Mouse (Mus musculus) forebrain, embryonic 15.5 days (tissue): ENCODE measurements around the gene Lsm10. TPM values are rescaled to one million over a fixed set of nuclear protein-coding genes. Genes with fewer than 3 reads are reported as not detected.

Experiments
- ATAC-seq: fragments of 200-750 bp; cut with Nextera tagmentation; replicated peaks from 2 replicates; pipeline ENCODE4 v1.8.0; 2017; ENCODE audit warnings: mild to moderate bottlenecking, moderate TSS enrichment, moderate library complexity
- H3K27ac ChIP-seq: fragments of 300-500 bp; sonication (generic); replicated peaks from 2 replicates; pipeline ENCODE4 v1.5.1; 2015; ENCODE audit warnings: mild to moderate bottlenecking, inconsistent platforms
- H3K27me3 ChIP-seq: fragments of 300-500 bp; sonication (generic); 2 replicates; pipeline ENCODE4 v1.6.1; 2015; ENCODE audit warnings: inconsistent platforms
- H3K36me3 ChIP-seq: fragments of 300-500 bp; sonication (generic); 2 replicates; pipeline ENCODE4 v1.6.1; 2015; ENCODE audit warnings: mild to moderate bottlenecking, inconsistent platforms
- H3K4me1 ChIP-seq: fragments of 300-500 bp; sonication (generic); 2 replicates; pipeline ENCODE4 v1.6.1; 2015; ENCODE audit warnings: inconsistent platforms
- H3K4me2 ChIP-seq: fragments of 300-500 bp; sonication (generic); replicated peaks from 2 replicates; pipeline ENCODE4 v1.6.1; 2015; ENCODE audit warnings: mild to moderate bottlenecking, inconsistent platforms
- H3K4me3 ChIP-seq: fragments of 300-500 bp; sonication (generic); 2 replicates; pipeline ENCODE4 v1.5.1; 2015; ENCODE audit warnings: mild to moderate bottlenecking, inconsistent platforms
- H3K9ac ChIP-seq: fragments of 300-500 bp; sonication (generic); replicated peaks from 2 replicates; pipeline ENCODE4 v1.6.1; 2015; ENCODE audit warnings: mild to moderate bottlenecking, inconsistent platforms
- H3K9me3 ChIP-seq: fragments of 300-500 bp; sonication (generic); 2 replicates; pipeline ENCODE4 v1.6.1; 2016; ENCODE audit warnings: inconsistent platforms
- WGBS: fragments of 180-500 bp; shearing (Covaris S2); methylation state at CpG from one replicate; pipeline ENCODE4 v1.1.7; 2015; ENCODE audit warnings: mixed read lengths; 5-methylcytosine and 5-hydroxymethylcytosine counted together
- polyA plus RNA-seq: library from polyadenylated mRNA; unstranded; fragments of >200 nt; fragmentation: Nextera tagmentation; extraction: Ambion mirVana; gene quantifications from 2 replicates; pipeline ENCODE4 v1.2.1, GENCODE M21; 2015

Gene Lsm10
- polyA plus RNA-seq, 1 experiment from 2014 or later = 58.9 TPM

DNA sequence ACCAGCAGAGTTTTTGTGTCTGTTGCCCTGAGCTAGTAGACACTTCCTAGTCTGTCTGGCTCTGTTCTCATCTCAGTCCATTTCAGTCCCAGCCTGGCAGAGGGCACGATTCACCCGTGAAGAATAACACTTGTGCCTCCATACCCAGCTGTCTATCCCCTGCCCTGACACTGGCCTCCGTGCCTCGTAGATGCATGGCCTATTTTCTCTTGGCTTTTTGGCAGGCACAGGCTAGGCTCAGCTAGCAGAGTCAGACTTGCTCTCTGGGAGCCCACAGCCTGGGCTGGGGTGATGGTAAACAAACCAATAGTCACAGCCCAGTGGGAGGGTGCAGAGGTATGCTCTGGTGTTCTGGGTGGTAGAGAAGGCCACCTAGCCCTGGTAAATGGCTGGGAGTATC, 16.8 kb downstream of the Lsm10 start:
- Histone ChIP-seq H3K27me3 (no peaks in the 10 kb centered on the region), H3K9ac (no peak overlapping the region), H3K36me3 (0 out of 2 replicates have a peak, but pooled peaks cover 2% of the 10 kb centered on the region), H3K4me1 (peaks cover 35% of the 10 kb centered on the region), H3K4me3 (no peak overlapping the region), H3K9me3 (no peaks in the 10 kb centered on the region), H3K4me2 (no peak overlapping the region), H3K27ac (no peak overlapping the region)
- 62% methylated on average over 4 of the region's 4 CpGs for WGBS
- no peak for ATAC-seq

DNA sequence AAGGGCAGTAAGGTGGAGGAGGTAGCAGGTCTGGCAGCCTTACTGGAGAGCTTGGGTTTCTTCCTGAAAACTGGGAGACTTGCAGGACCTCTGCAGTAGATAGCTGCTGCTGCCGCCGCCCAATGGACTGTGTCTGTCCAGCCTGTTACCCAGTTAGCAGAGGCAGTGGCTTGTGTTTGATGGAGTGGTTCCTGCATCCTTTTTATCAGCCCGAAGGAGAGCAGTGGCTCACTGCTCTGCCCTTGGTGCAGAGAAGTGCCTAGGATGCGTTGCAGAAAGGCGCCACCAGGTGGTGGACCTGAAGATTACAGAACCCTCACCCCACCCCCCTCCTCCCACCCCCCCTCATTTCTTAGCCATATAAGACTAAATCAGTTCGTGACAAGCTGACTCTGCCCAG, 17.5 kb downstream of the Lsm10 start:
- Histone ChIP-seq H3K9me3 (no peaks in the 10 kb centered on the region), H3K27ac (no peak overlapping the region), H3K36me3 (0 out of 2 replicates have a peak, but pooled peaks cover 2% of the 10 kb centered on the region), H3K9ac (no peak overlapping the region), H3K4me1 (peaks cover 37% of the 10 kb centered on the region), H3K27me3 (no peaks in the 10 kb centered on the region), H3K4me2 (no peak overlapping the region), H3K4me3 (no peak overlapping the region)
- WGBS = 17% methylated on average over 6 of the region's 6 CpGs
- ATAC-seq = no peak

DNA sequence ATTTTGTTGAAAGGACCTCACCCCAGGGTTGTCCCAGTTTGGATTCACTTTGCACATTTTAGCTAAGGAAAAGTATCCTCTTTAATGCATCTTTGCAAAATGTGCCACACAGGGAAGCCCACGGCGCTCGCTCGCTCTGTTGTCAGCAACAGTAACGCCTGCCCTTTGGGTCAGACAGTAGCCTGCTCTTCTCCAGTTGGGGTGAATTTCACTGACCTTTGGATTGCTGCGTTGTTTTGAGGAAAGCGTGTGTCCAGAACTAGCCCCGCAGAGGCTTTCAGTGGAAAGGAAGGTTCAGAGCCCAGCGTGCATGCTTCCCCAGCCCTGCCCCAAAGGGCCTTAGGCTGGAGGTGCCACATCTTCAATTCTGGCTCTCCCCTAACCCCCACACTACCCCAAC, 19.0 kb downstream of the Lsm10 start:
- Histone ChIP-seq H3K27ac (no peak overlapping the region), H3K4me3 (no peak overlapping the region), H3K36me3 (0 out of 2 replicates have a peak, but pooled peaks cover 2% of the 10 kb centered on the region), H3K4me1 (peaks cover 30% of the 10 kb centered on the region), H3K4me2 (no peak overlapping the region), H3K27me3 (no peaks in the 10 kb centered on the region), H3K9me3 (no peaks in the 10 kb centered on the region), H3K9ac (no peak overlapping the region)
- 91% methylated on average over 9 of the region's 9 CpGs for WGBS
- ATAC-seq = no peak

DNA sequence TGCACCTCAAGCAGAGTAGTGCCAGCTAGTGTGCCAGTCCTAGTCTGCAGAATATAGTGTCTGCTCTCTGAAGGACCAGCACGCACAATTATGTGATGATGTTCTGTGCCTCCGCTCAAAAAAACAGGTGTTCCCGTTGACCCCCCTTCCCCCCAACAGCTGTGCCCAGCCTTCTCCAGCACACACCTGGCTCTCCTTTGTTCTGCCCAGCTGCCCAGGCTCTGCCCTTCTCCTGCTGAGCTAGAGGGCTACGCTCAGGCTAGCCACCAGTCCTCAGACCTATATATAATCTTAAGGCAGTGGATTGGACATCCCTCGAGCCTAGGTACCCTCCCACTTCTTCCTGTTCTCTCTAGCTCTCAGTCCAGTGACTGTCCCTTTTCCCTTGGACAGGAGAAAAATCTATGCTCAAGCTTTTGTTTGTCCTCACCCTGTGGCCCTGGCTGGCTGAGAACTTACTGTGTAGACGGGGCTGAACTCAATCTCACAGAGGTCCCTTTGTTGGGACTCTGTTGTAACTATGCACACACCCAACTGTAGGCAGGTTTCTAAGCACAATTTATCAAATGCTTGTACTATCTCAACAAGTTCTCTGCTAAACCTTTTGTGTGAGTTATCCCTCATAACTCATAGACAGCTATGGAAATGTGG, 19.6 kb downstream of the Lsm10 start:
- H3K27me3 ChIP-seq = no peaks in the 10 kb centered on the region
- ATAC-seq = no peak
- 73% methylated on average over 6 of the region's 6 CpGs for WGBS
- no peak overlapping the region for H3K9ac ChIP-seq
- peaks cover 24% of the 10 kb centered on the region for H3K4me1 ChIP-seq
- H3K9me3 ChIP-seq = no peaks in the 10 kb centered on the region
- H3K4me2 ChIP-seq = no peak overlapping the region
- no peak overlapping the region for H3K27ac ChIP-seq
- H3K36me3 ChIP-seq = peaks cover 3% of the 10 kb centered on the region; the same call in 1 of the 2 replicates
- H3K4me3 ChIP-seq = no peak overlapping the region

DNA sequence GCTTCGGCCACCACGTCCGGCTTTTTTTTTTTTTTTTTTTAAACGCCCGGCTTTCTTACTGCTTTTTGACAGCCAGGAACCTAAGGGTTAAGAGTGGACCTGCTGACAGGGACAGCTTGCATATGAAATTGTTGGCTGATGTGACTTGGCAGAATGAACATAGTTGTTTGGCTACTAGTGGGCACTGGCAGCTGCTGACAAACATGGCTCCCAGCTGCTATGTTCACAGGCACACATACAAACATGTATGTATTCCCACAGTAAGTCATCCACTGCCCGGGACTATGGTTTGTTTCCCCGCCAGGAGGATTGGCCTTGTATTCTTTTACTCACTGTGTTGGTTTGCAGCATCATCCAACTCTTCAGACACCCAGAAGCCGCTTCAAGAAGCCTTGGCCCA, 20.7 kb downstream of the Lsm10 start:
- Histone ChIP-seq H3K4me3 (no peak overlapping the region), H3K4me2 (no peak overlapping the region), H3K27ac (0 out of 2 replicates have a peak overlapping the region, but pooled peaks have one; percentile 81), H3K9me3 (no peaks in the 10 kb centered on the region), H3K9ac (no peak overlapping the region), H3K36me3 (peaks cover 8% of the 10 kb centered on the region; the same call in 1 of the 2 replicates), H3K4me1 (peaks cover 21% of the 10 kb centered on the region), H3K27me3 (no peaks in the 10 kb centered on the region)
- no peak for ATAC-seq
- 74% methylated on average over 8 of the region's 8 CpGs for WGBS

DNA sequence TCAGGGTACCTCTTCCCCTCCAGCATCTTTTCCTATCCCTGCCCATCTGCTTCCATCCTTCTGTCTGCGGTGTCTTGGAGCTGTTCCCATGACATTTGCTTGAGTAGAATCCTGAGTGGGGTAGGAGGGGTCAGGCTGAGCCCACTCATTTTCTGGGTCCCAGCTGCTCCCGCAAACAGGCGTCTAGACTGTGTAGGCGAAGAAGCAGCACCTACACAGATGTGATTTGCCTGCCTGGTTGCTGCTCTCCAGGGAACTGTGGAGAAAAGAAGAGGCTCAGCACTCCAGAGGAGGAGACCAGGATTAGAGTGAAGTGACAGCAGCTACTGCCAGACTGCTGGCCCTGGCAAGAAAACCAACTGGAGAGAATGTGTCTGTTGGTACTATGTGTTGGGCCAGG, 22.2 kb downstream of the Lsm10 start:
- Histone ChIP-seq H3K4me1 (peaks cover 20% of the 10 kb centered on the region; the same call in 1 of the 2 replicates), H3K36me3 (peaks cover 8% of the 10 kb centered on the region; the same call in 1 of the 2 replicates), H3K9ac (no peak overlapping the region), H3K9me3 (no peaks in the 10 kb centered on the region), H3K27me3 (no peaks in the 10 kb centered on the region), H3K4me3 (no peak overlapping the region), H3K4me2 (no peak overlapping the region), H3K27ac (peak overlapping the region; percentile 81)
- WGBS = 56% methylated on average over 4 of the region's 4 CpGs
- peak; percentile 26; the same call in 1 of the 2 replicates for ATAC-seq

DNA sequence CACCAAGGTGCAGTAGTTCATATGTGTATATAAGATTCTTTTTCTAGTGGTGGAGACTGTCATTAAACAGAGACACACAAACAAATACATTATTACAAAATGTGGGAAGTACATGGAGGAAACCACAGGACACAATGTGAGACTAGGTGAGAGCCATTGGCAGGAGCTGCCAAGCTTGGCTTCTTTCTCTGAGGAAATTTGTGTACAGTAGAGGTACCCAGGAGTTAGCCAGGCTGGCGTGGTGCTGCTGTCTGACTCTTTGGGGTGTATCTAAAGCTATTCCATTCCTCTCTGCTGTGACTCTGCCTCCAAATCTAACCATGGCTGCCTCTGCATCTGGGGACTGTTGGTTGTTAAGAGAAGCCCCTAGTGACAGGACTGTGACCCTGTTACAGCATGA, 22.6 kb downstream of the Lsm10 start:
- Histone ChIP-seq H3K27me3 (no peaks in the 10 kb centered on the region), H3K4me1 (peaks cover 21% of the 10 kb centered on the region; the same call in 1 of the 2 replicates), H3K9me3 (no peaks in the 10 kb centered on the region), H3K36me3 (peaks cover 8% of the 10 kb centered on the region; the same call in 1 of the 2 replicates), H3K9ac (no peak overlapping the region), H3K27ac (peak overlapping the region; percentile 81), H3K4me2 (no peak overlapping the region), H3K4me3 (no peak overlapping the region)
- WGBS = 75% methylated on average over 1 of the region's 1 CpGs
- ATAC-seq = no peak

DNA sequence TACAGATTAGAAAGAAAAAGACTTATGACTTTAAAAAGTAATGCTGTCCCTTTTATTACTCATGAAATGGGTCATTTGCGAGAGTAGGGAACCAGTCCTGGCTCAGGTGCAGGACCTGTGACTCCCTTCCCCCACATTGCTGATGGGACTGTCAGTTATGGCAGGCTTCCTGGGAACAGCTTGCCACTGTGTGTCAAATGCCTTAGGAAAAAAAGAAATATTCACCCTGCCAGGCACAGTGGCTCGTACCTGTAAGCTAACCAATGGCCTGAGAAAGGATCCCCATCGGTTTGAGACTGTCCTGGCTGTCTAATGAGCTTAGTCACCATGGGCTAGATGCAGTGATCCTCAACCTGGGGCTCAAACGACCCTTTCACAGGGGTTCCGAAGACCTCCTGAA, 23.6 kb downstream of the Lsm10 start:
- H3K9me3 ChIP-seq = no peaks in the 10 kb centered on the region
- H3K9ac ChIP-seq = no peak overlapping the region
- H3K4me1 ChIP-seq = peaks cover 21% of the 10 kb centered on the region; the same call in 1 of the 2 replicates
- no peaks in the 10 kb centered on the region for H3K27me3 ChIP-seq
- H3K36me3 ChIP-seq = peaks cover 13% of the 10 kb centered on the region
- no peak overlapping the region for H3K4me2 ChIP-seq
- ATAC-seq = no peak
- H3K4me3 ChIP-seq = no peak overlapping the region
- no peak overlapping the region for H3K27ac ChIP-seq
- 77% methylated on average over 5 of the region's 5 CpGs for WGBS

DNA sequence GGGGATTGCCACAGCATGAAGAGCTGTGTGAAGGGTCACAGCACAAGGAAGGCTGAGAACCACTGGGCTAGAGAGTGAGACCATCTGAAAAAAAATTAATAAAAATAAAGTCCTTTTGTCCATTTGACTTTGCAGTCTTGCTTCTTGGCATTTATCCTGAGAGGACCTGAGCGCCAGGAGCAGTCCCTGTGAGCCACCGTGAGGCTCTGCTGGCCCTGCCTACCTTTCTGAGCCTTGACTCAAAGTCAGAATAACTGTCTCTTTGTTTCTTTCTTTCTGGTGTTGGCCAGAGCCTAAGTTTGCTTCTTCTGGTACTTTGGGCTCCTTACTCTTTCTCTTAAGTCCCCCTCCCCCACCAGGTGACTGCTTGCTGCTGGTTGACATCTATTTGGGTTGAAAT, 24.1 kb downstream of the Lsm10 start:
- Histone ChIP-seq H3K9ac (no peak overlapping the region), H3K36me3 (peaks cover 18% of the 10 kb centered on the region), H3K27ac (no peak overlapping the region), H3K4me1 (peaks cover 21% of the 10 kb centered on the region; the same call in 1 of the 2 replicates), H3K4me3 (no peak overlapping the region), H3K9me3 (no peaks in the 10 kb centered on the region), H3K27me3 (no peaks in the 10 kb centered on the region), H3K4me2 (no peak overlapping the region)
- WGBS = 87% methylated on average over 2 of the region's 2 CpGs
- ATAC-seq = no peak

DNA sequence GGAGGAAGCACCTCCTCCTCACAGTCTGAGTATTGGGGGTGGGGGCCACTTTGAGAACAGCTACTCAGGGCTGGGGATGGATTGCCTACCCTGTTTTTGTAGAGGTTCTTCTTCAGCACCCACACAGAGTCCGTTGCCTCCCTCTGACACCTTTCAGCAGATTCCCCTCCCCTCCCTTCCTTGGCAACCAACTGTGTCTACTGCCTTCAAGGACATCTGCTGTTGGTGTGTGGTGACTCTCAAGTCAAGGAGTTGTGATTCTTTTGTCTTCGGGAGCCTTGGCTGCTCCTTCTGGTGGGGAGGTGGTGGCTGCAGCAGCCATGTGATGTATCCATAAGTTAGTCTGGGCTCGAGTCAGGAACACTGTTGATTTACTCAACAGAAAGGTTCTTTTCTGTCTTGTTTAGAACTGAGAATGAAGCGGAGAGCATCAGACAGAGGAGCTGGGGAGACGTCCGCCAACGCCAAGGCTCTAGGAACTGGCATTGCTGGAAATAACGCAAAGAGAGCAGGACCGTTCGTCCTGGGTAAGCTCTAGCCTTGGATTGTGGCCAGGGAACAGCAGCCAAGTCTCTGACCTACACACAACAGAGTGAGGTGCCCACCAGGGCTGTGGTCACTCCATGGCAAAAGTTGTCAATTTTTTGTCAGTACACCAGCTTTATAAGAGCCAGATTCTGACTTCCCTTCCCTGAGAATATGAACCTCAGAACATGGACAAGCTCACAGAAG, 27.1 kb downstream of the Lsm10 start:
- Histone ChIP-seq H3K4me3 (no peak overlapping the region), H3K27me3 (no peaks in the 10 kb centered on the region), H3K27ac (no peak overlapping the region), H3K36me3 (peaks cover 35% of the 10 kb centered on the region), H3K9me3 (no peaks in the 10 kb centered on the region), H3K4me1 (peaks cover 11% of the 10 kb centered on the region; the same call in 1 of the 2 replicates), H3K9ac (no peak overlapping the region), H3K4me2 (no peak overlapping the region)
- no peak for ATAC-seq
- 72% methylated on average over 10 of the region's 10 CpGs for WGBS

DNA sequence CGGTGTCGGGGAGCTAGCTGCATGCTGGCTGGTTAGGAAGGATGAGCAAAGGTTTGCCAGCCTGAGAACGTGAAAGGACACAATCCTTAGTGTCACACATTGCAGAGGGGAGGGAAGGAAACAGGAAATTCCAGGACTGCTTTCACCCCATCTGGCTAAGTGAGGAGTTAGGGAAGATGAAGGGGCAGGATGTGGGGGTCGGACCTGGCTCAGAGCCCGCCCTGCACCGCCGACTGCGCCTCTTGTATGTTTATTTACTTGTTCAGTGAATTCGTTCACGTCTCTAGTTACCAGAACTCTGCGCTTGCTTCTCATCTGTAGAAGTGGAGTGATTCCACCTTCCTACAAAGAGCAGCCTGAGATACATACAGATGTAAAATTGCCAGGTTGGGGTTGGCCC, 34.1 kb downstream of the Lsm10 start:
- Histone ChIP-seq H3K4me3 (no peak overlapping the region), H3K36me3 (peaks cover 52% of the 10 kb centered on the region), H3K9me3 (no peaks in the 10 kb centered on the region), H3K27me3 (no peaks in the 10 kb centered on the region), H3K9ac (no peak overlapping the region), H3K4me1 (peaks cover 19% of the 10 kb centered on the region), H3K4me2 (no peak overlapping the region), H3K27ac (peak overlapping the region; percentile 5; the same call in 1 of the 2 replicates)
- no peak for ATAC-seq
- 82% methylated on average over 11 of the region's 11 CpGs for WGBS

DNA sequence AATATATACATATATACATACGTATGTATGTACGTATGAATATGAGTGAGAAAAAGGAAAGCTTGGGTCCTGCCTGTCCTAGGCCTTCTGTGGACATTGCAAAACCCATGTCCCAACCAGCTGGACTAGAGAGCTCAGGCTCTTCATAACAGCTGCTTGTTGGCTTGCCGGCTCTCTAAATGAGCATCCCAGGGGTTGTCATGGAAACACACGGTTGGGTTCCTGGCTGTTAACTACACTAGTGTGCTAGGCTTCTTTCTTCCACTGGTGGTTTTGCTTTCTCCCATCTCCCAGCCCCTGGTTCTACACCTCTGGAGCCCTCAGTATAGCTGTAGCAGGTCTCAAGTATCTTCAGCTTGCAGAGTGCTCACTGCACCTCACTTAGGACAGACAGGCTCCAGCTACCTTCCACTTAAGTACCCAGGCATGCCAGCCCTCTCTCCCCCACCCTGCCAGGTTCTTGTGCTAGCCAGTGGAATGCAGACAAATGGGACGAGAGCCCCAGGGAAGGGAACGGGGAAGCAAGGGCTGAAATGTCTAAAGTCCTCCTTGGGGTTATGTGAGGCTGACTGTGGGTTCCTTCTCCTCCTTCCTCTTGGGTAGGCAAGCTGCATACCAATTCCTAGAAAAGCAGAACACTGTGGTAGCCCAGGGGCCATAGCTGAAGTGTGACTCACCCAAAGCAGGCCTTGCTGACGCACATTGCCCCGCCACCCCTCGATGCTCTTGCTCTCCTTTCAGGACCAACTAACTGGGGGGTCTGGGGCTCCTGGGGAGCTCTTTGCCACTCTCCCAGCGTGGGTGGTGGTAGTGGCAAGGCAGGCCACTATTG, 35.1 kb downstream of the Lsm10 start:
- peaks cover 51% of the 10 kb centered on the region for H3K36me3 ChIP-seq

More for the DNA sequence above, 35.1 kb downstream of the Lsm10 start:
- Histone ChIP-seq H3K9me3 (no peaks in the 10 kb centered on the region), H3K27me3 (no peaks in the 10 kb centered on the region), H3K4me3 (no peak overlapping the region), H3K4me1 (peaks cover 19% of the 10 kb centered on the region), H3K4me2 (no peak overlapping the region), H3K9ac (no peak overlapping the region), H3K27ac (peak overlapping the region; percentile 38)
- WGBS = 53% methylated on average over 10 of the region's 10 CpGs
- ATAC-seq = peak; percentile 51
